Mouse (Mus musculus) stomach, embryonic 16.5 days (tissue): ENCODE measurements around the gene Wdpcp. TPM values are rescaled to one million over a fixed set of nuclear protein-coding genes. Genes with fewer than 3 reads are reported as not detected.

ENCODE experiments used
- ATAC-seq: fragments of 200-750 bp; cut with Nextera tagmentation; 2 replicates; pipeline ENCODE4 v1.8.0; 2017; ENCODE audit warnings: moderate number of reproducible peaks, moderate TSS enrichment; ENCODE audit not compliant: insufficient read depth, low FRiP score
- H3K27ac ChIP-seq: fragments of 300-500 bp; sonication (generic); 2 replicates; pipeline ENCODE4 v1.5.1; 2014; ENCODE audit warnings: low read length
- H3K27me3 ChIP-seq: fragments of 300-500 bp; sonication (generic); 2 replicates; pipeline ENCODE4 v1.6.1; 2014; ENCODE audit warnings: low read length, control low read depth, mixed read lengths; ENCODE audit not compliant: control insufficient read depth, insufficient read depth
- H3K36me3 ChIP-seq: fragments of 300-500 bp; sonication (generic); 2 replicates; pipeline ENCODE4 v1.6.1; 2014; ENCODE audit warnings: low read length; ENCODE audit not compliant: control insufficient read depth, insufficient read depth
- H3K4me1 ChIP-seq: fragments of 300-500 bp; sonication (generic); 2 replicates; pipeline ENCODE4 v1.6.1; 2014; ENCODE audit warnings: low read length, control low read depth, mixed read lengths; ENCODE audit not compliant: control insufficient read depth, insufficient read depth
- H3K4me2 ChIP-seq: fragments of 300-500 bp; sonication (generic); 2 replicates; pipeline ENCODE4 v1.6.1; 2014; ENCODE audit warnings: low read depth, low read length, mixed read lengths
- H3K4me3 ChIP-seq: fragments of 300-500 bp; sonication (generic); replicated peaks from 2 replicates; pipeline ENCODE4 v1.5.1; 2014; ENCODE audit warnings: mild to moderate bottlenecking, low read length
- H3K9ac ChIP-seq: fragments of 300-500 bp; sonication (generic); 2 replicates; pipeline ENCODE4 v1.6.1; 2014; ENCODE audit warnings: low read length
- H3K9me3 ChIP-seq: fragments of 300-500 bp; sonication (generic); replicated peaks from 2 replicates; pipeline ENCODE4 v1.6.1; 2016; ENCODE audit warnings: low read length, control low read depth; ENCODE audit not compliant: control insufficient read depth
- WGBS: fragments of 180-500 bp; shearing (Covaris S2); extraction: QIAGEN DNeasy Blood & Tissue Kit; methylation state at CpG from one replicate; pipeline ENCODE4 v1.1.7; 2014; 5-methylcytosine and 5-hydroxymethylcytosine counted together
- polyA plus RNA-seq: library from polyadenylated mRNA; unstranded; fragments of >200 nt; fragmentation: Nextera tagmentation; extraction: Ambion mirVana; gene quantifications from 2 replicates; pipeline ENCODE4 v1.2.1, GENCODE M21; 2015

Gene Wdpcp
- polyA plus RNA-seq, 1 experiment from 2014 or later: 9.2 TPM

GRCm38 (mm10) chr11:21564681-21565405 lies 7.2 kb upstream of the Wdpcp start:
- Histone ChIP-seq H3K9me3 (no peaks in the 10 kb centered on the region), H3K4me3 (no peak overlapping the region), H3K4me1 (peaks cover 10% of the 10 kb centered on the region), H3K27me3 (no peaks in the 10 kb centered on the region), H3K4me2 (no peak overlapping the region), H3K9ac (no peak overlapping the region), H3K36me3 (no peaks in the 10 kb centered on the region; the same call in 1 of the 2 replicates), H3K27ac (no peak overlapping the region)
- WGBS: 93% methylated on average over 9 of the region's 9 CpGs
- no peak for ATAC-seq

DNA sequence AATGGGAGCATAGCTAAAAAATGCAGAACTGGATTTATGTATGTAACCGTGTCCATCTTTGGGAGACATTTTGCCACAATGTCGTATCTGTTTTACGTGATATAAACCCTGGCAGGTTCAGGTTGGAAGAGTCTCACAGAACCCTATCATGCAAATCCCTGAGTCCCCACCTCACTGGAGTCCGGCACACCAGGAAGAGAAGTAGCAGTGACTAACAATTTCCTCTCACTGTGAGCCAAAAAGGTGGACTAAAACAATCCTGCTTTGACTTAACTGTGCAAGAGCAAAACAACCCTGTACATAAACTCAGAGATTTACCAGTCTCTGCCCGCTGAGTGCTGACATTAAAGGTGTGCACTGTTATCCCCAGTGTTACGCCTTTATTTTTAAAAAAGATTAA lies 5.1 kb upstream of the Wdpcp start:
- no peaks in the 10 kb centered on the region; the same call in 1 of the 2 replicates for H3K36me3 ChIP-seq
- H3K9ac ChIP-seq: no peak overlapping the region
- peaks cover 17% of the 10 kb centered on the region for H3K4me1 ChIP-seq
- H3K4me3 ChIP-seq: no peak overlapping the region
- H3K4me2 ChIP-seq: no peak overlapping the region
- 90% methylated on average over 6 of the region's 6 CpGs for WGBS
- no peak overlapping the region for H3K27ac ChIP-seq
- H3K9me3 ChIP-seq: no peaks in the 10 kb centered on the region
- no peaks in the 10 kb centered on the region for H3K27me3 ChIP-seq
- ATAC-seq: no peak

GRCm38 (mm10) chr11:21567733-21568132 lies 4.3 kb upstream of the Wdpcp start:
- 74% methylated on average over 1 of the region's 1 CpGs for WGBS
- Histone ChIP-seq H3K27ac (no peak overlapping the region), H3K9ac (no peak overlapping the region), H3K36me3 (no peaks in the 10 kb centered on the region; the same call in 1 of the 2 replicates), H3K4me2 (no peak overlapping the region), H3K4me1 (peaks cover 17% of the 10 kb centered on the region), H3K4me3 (no peak overlapping the region), H3K27me3 (no peaks in the 10 kb centered on the region), H3K9me3 (no peaks in the 10 kb centered on the region)
- no peak for ATAC-seq

DNA sequence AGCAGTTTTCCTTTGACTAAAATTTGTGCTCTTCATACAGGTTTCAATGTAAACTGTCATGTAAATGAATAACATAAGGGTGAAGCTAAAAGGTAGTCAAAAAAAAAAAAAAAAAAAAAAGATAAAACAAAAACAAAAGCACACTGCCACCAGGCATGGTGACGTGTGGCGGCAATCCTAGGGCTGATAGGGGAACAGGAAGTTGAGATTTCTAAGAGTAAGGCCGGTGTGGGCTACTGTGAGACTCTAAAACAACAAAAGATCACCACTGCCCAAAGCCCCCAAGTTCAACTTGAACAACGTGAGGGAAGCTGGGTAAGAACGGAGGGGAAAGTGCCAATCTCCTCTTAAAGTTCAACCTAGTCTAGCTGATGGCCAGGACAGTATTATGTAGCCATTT lies 3.0 kb upstream of the Wdpcp start:
- ATAC-seq: no peak
- Histone ChIP-seq H3K27me3 (no peaks in the 10 kb centered on the region), H3K9ac (no peak overlapping the region), H3K4me1 (peaks cover 20% of the 10 kb centered on the region), H3K4me3 (peak overlapping the region; percentile 16), H3K36me3 (no peaks in the 10 kb centered on the region; the same call in 1 of the 2 replicates), H3K9me3 (no peaks in the 10 kb centered on the region), H3K4me2 (peak overlapping the region; percentile 38; the same call in 1 of the 2 replicates), H3K27ac (peak overlapping the region; percentile 58)
- WGBS: 54% methylated on average over 5 of the region's 5 CpGs

GRCm38 (mm10) chr11:21569456-21570108 lies 2.5 kb upstream of the Wdpcp start:
- ATAC-seq: no peak
- H3K9me3 ChIP-seq: no peaks in the 10 kb centered on the region
- H3K9ac ChIP-seq: peak overlapping the region; percentile 46
- H3K4me2 ChIP-seq: peak overlapping the region; percentile 46
- WGBS: 30% methylated on average over 3 of the region's 3 CpGs
- peak overlapping the region; percentile 16 for H3K4me3 ChIP-seq
- peaks cover 20% of the 10 kb centered on the region for H3K4me1 ChIP-seq
- peak overlapping the region; percentile 60 for H3K27ac ChIP-seq
- H3K36me3 ChIP-seq: no peaks in the 10 kb centered on the region; the same call in 1 of the 2 replicates
- no peaks in the 10 kb centered on the region for H3K27me3 ChIP-seq

GRCm38 (mm10) chr11:21570109-21570474 lies 1.9 kb upstream of the Wdpcp start:
- peak overlapping the region; percentile 60 for H3K27ac ChIP-seq
- H3K27me3 ChIP-seq: no peaks in the 10 kb centered on the region
- 70% methylated on average over 2 of the region's 2 CpGs for WGBS
- peak overlapping the region; percentile 46 for H3K9ac ChIP-seq
- H3K4me3 ChIP-seq: peak overlapping the region; percentile 23
- peak overlapping the region; percentile 46 for H3K4me2 ChIP-seq
- no peaks in the 10 kb centered on the region for H3K36me3 ChIP-seq
- no peaks in the 10 kb centered on the region for H3K9me3 ChIP-seq
- ATAC-seq: no peak
- peaks cover 20% of the 10 kb centered on the region for H3K4me1 ChIP-seq

- no peak for ATAC-seq
- no peaks in the 10 kb centered on the region for H3K9me3 ChIP-seq
- peak overlapping the region; percentile 75 for H3K9ac ChIP-seq
- peak overlapping the region; percentile 72 for H3K4me3 ChIP-seq
- H3K27ac ChIP-seq: peak overlapping the region; percentile 89
- 5% methylated on average over 10 of the region's 10 CpGs for WGBS
- H3K4me2 ChIP-seq: peak overlapping the region; percentile 89
- H3K4me1 ChIP-seq: peaks cover 20% of the 10 kb centered on the region
- H3K36me3 ChIP-seq: no peaks in the 10 kb centered on the region
- H3K27me3 ChIP-seq: no peaks in the 10 kb centered on the region
These were observed 1.1 kb upstream of the Wdpcp start for GRCm38 (mm10) chr11:21570973-21571372.

DNA sequence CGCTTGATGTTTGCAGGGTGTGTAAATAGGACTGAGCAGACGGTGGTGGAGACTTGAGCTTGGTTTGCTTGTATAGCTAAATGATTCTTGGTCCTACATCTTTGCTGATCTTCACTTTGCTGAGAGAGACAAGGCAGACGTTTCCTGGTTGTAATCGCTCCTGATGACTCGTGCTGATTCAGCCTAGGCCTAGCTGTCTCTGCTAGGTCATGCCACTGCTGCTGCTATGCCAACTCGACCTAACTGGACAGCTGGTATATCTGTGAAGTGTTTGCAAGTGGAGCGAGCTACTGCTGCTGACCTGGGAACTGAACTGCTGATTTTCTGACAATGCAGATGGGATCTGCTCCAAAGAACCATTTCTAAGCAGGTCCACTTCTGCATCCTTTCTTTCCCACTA lies 9.4 kb downstream of the Wdpcp start:
- ATAC-seq: no peak
- Histone ChIP-seq H3K4me2 (no peak overlapping the region), H3K9me3 (no peaks in the 10 kb centered on the region), H3K4me3 (no peak overlapping the region), H3K36me3 (no peaks in the 10 kb centered on the region), H3K4me1 (no peaks in the 10 kb centered on the region), H3K27me3 (no peaks in the 10 kb centered on the region), H3K9ac (no peak overlapping the region), H3K27ac (no peak overlapping the region)
- 62% methylated on average over 7 of the region's 7 CpGs for WGBS

DNA sequence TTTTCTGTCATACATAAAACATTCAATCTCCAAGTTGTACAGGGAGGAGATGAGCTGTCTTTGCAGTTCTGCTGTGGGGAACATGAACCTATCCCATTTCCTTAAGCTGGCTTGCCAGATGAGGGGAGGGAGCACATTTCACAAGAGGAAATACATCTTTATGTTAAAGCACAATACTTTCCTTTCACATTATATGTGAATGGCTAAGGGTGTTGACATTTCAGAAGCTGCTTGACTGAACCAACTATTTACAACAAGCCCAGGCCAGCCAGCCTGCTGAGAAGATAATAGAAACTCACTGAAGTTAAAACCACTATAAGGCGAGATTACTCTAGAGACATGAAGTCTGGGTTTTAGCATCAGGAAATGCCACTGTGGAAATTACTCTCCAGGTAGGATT lies 11.3 kb downstream of the Wdpcp start:
- no peaks in the 10 kb centered on the region for H3K36me3 ChIP-seq
- H3K4me2 ChIP-seq: no peak overlapping the region
- 47% methylated on average over 1 of the region's 1 CpGs for WGBS
- no peak overlapping the region for H3K9ac ChIP-seq
- H3K27ac ChIP-seq: no peak overlapping the region
- H3K4me3 ChIP-seq: no peak overlapping the region
- H3K4me1 ChIP-seq: no peaks in the 10 kb centered on the region
- H3K27me3 ChIP-seq: no peaks in the 10 kb centered on the region
- 0 out of 2 replicates have a peak, but pooled peaks have one; percentile 40 for ATAC-seq
- no peaks in the 10 kb centered on the region for H3K9me3 ChIP-seq
